Mouse (Mus musculus) lung, embryonic 15.5 days (tissue): ENCODE results near the gene Nek2. TPM values are rescaled to one million over a fixed set of nuclear protein-coding genes. Genes with fewer than 3 reads are reported as not detected.
A peak's percentile ranks its signal among the peaks of the same experiment; 100 is the strongest.

ENCODE experiments used
- ATAC-seq: fragments of 200-750 bp; cut with Nextera tagmentation; 2 replicates; pipeline ENCODE4 v1.8.0; 2017; ENCODE audit warnings: moderate number of reproducible peaks, borderline replicate concordance; ENCODE audit not compliant: low FRiP score, low TSS enrichment; ENCODE audit errors: extremely low read depth
- H3K27ac ChIP-seq: fragments of 300-500 bp; sonication (generic); 2 replicates; pipeline ENCODE4 v1.5.1; 2015; ENCODE audit warnings: moderate library complexity, mild to moderate bottlenecking, inconsistent platforms
- H3K27me3 ChIP-seq: fragments of 300-500 bp; sonication (generic); 2 replicates; pipeline ENCODE4 v1.6.1; 2015; ENCODE audit warnings: inconsistent platforms
- H3K36me3 ChIP-seq: fragments of 300-500 bp; sonication (generic); 2 replicates; pipeline ENCODE4 v1.6.1; 2015; ENCODE audit warnings: inconsistent platforms
- H3K4me1 ChIP-seq: fragments of 300-500 bp; sonication (generic); 2 replicates; pipeline ENCODE4 v1.6.1; 2015; ENCODE audit warnings: inconsistent platforms
- H3K4me2 ChIP-seq: fragments of 300-500 bp; sonication (generic); 2 replicates; pipeline ENCODE4 v1.6.1; 2015; ENCODE audit warnings: inconsistent platforms, mild to moderate bottlenecking, moderate library complexity
- H3K4me3 ChIP-seq: fragments of 300-500 bp; sonication (generic); 2 replicates; pipeline ENCODE4 v1.5.1; 2015; ENCODE audit warnings: mild to moderate bottlenecking, inconsistent platforms
- H3K9ac ChIP-seq: fragments of 300-500 bp; sonication (generic); 2 replicates; pipeline ENCODE4 v1.6.1; 2015; ENCODE audit warnings: inconsistent platforms
- H3K9me3 ChIP-seq: fragments of 300-500 bp; sonication (generic); 2 replicates; pipeline ENCODE4 v1.6.1; 2016; ENCODE audit warnings: inconsistent platforms
- WGBS: fragments of 180-500 bp; shearing (Covaris S2); methylation state at CpG from one replicate; pipeline ENCODE4 v1.1.7; 2015; 5-methylcytosine and 5-hydroxymethylcytosine counted together
- polyA plus RNA-seq: library from polyadenylated mRNA; unstranded; fragments of >200 nt; fragmentation: Nextera tagmentation; extraction: Ambion mirVana; gene quantifications from 2 replicates; pipeline ENCODE4 v1.2.1, GENCODE M21; 2015

Nek2 gene
- polyA plus RNA-seq, 1 experiment from 2014 or later: 53.9 TPM

- ATAC-seq: no peak
- H3K9me3 ChIP-seq: no peaks in the 10 kb centered on the region
- no peaks in the 10 kb centered on the region for H3K27me3 ChIP-seq
- no peak overlapping the region for H3K9ac ChIP-seq
- H3K4me3 ChIP-seq: no peak overlapping the region
- no peak overlapping the region for H3K4me2 ChIP-seq
- H3K27ac ChIP-seq: no peak overlapping the region
- WGBS: 79% methylated on average over 11 of the region's 11 CpGs
- H3K4me1 ChIP-seq: 0 out of 2 replicates have a peak, but pooled peaks cover 2% of the 10 kb centered on the region
- no peaks in the 10 kb centered on the region for H3K36me3 ChIP-seq
Measured at GRCm38 (mm10) chr1:191840774-191841565, 19.7 kb downstream of the Nek2 start.

GRCm38 (mm10) chr1:191842247-191842646, 21.0 kb downstream of the Nek2 start:
- Histone ChIP-seq H3K9ac (no peak overlapping the region), H3K9me3 (no peaks in the 10 kb centered on the region), H3K4me1 (0 out of 2 replicates have a peak, but pooled peaks cover 2% of the 10 kb centered on the region), H3K4me3 (no peak overlapping the region), H3K27ac (no peak overlapping the region), H3K27me3 (no peaks in the 10 kb centered on the region), H3K4me2 (no peak overlapping the region), H3K36me3 (no peaks in the 10 kb centered on the region)
- ATAC-seq: no peak
- WGBS: 82% methylated on average over 12 of the region's 12 CpGs

- Histone ChIP-seq H3K9me3 (no peaks in the 10 kb centered on the region), H3K4me1 (no peaks in the 10 kb centered on the region), H3K4me3 (no peak overlapping the region), H3K4me2 (no peak overlapping the region), H3K9ac (no peak overlapping the region), H3K36me3 (no peaks in the 10 kb centered on the region), H3K27me3 (no peaks in the 10 kb centered on the region), H3K27ac (no peak overlapping the region)
- 71% methylated on average over 5 of the region's 5 CpGs for WGBS
- no peak for ATAC-seq
Measured at GRCm38 (mm10) chr1:191846667-191847066, 25.4 kb downstream of the Nek2 start.

- ATAC-seq: no peak
- Histone ChIP-seq H3K4me3 (no peak overlapping the region), H3K27ac (no peak overlapping the region), H3K4me1 (no peaks in the 10 kb centered on the region), H3K27me3 (no peaks in the 10 kb centered on the region), H3K9ac (no peak overlapping the region), H3K36me3 (no peaks in the 10 kb centered on the region), H3K9me3 (no peaks in the 10 kb centered on the region), H3K4me2 (no peak overlapping the region)
- 57% methylated on average over 4 of the region's 4 CpGs for WGBS
Measured at GRCm38 (mm10) chr1:191849501-191849900, 28.3 kb downstream of the Nek2 start.

- ATAC-seq: no peak
- no peak overlapping the region for H3K9ac ChIP-seq
Measured at GRCm38 (mm10) chr1:191853442-191853841, 32.2 kb downstream of the Nek2 start.

GRCm38 (mm10) chr1:191854716-191855115, 33.5 kb downstream of the Nek2 start:
- no peaks in the 10 kb centered on the region for H3K4me1 ChIP-seq
- no peak for ATAC-seq
- WGBS: 72% methylated on average over 5 of the region's 5 CpGs
- no peak overlapping the region for H3K4me3 ChIP-seq
- H3K36me3 ChIP-seq: no peaks in the 10 kb centered on the region
- no peaks in the 10 kb centered on the region for H3K9me3 ChIP-seq
- H3K27ac ChIP-seq: no peak overlapping the region
- no peak overlapping the region for H3K4me2 ChIP-seq
- no peak overlapping the region for H3K9ac ChIP-seq
- no peaks in the 10 kb centered on the region for H3K27me3 ChIP-seq

More at GRCm38 (mm10) chr1:191853442-191853841, 32.2 kb downstream of the Nek2 start:
- Histone ChIP-seq H3K27me3 (no peaks in the 10 kb centered on the region), H3K4me1 (no peaks in the 10 kb centered on the region), H3K9me3 (no peaks in the 10 kb centered on the region), H3K27ac (no peak overlapping the region), H3K36me3 (no peaks in the 10 kb centered on the region), H3K4me3 (no peak overlapping the region), H3K4me2 (no peak overlapping the region)
- WGBS: 63% methylated on average over 9 of the region's 9 CpGs

- no peaks in the 10 kb centered on the region for H3K36me3 ChIP-seq
- no peak overlapping the region for H3K4me3 ChIP-seq
- 56% methylated on average over 10 of the region's 10 CpGs for WGBS
- ATAC-seq: peak; percentile 77; the same call in 1 of the 2 replicates
- no peak overlapping the region for H3K27ac ChIP-seq
- H3K4me1 ChIP-seq: no peaks in the 10 kb centered on the region
- no peaks in the 10 kb centered on the region for H3K27me3 ChIP-seq
- no peak overlapping the region for H3K4me2 ChIP-seq
- no peak overlapping the region for H3K9ac ChIP-seq
- H3K9me3 ChIP-seq: no peaks in the 10 kb centered on the region
Measured at GRCm38 (mm10) chr1:191855136-191855878, 34.1 kb downstream of the Nek2 start.

- H3K27ac ChIP-seq: no peak overlapping the region
- no peaks in the 10 kb centered on the region for H3K27me3 ChIP-seq
- no peak overlapping the region for H3K4me2 ChIP-seq
- no peak overlapping the region for H3K4me3 ChIP-seq
- H3K4me1 ChIP-seq: no peaks in the 10 kb centered on the region
- H3K9me3 ChIP-seq: no peaks in the 10 kb centered on the region
- ATAC-seq: no peak
- H3K9ac ChIP-seq: no peak overlapping the region
- H3K36me3 ChIP-seq: no peaks in the 10 kb centered on the region
- 69% methylated on average over 5 of the region's 5 CpGs for WGBS
Measured at GRCm38 (mm10) chr1:191856886-191857651, 35.8 kb downstream of the Nek2 start.

- Histone ChIP-seq H3K9ac (no peak overlapping the region), H3K4me1 (no peaks in the 10 kb centered on the region), H3K4me3 (no peak overlapping the region), H3K27me3 (no peaks in the 10 kb centered on the region), H3K27ac (no peak overlapping the region), H3K36me3 (no peaks in the 10 kb centered on the region), H3K4me2 (no peak overlapping the region), H3K9me3 (no peaks in the 10 kb centered on the region)
- no peak for ATAC-seq
Measured at GRCm38 (mm10) chr1:191858136-191858535, 36.9 kb downstream of the Nek2 start.

GRCm38 (mm10) chr1:191859847-191860246, 38.6 kb downstream of the Nek2 start:
- Histone ChIP-seq H3K27ac (no peak overlapping the region), H3K4me2 (no peak overlapping the region), H3K36me3 (no peaks in the 10 kb centered on the region), H3K27me3 (no peaks in the 10 kb centered on the region), H3K4me1 (no peaks in the 10 kb centered on the region), H3K9ac (no peak overlapping the region), H3K4me3 (no peak overlapping the region), H3K9me3 (no peaks in the 10 kb centered on the region)
- no peak for ATAC-seq
- 53% methylated on average over 3 of the region's 3 CpGs for WGBS

- H3K36me3 ChIP-seq: no peaks in the 10 kb centered on the region
- no peaks in the 10 kb centered on the region for H3K27me3 ChIP-seq
- no peak overlapping the region for H3K9ac ChIP-seq
- no peak overlapping the region for H3K27ac ChIP-seq
- ATAC-seq: no peak
- H3K9me3 ChIP-seq: no peaks in the 10 kb centered on the region
- no peak overlapping the region for H3K4me2 ChIP-seq
- WGBS: 61% methylated on average over 5 of the region's 5 CpGs
- H3K4me3 ChIP-seq: no peak overlapping the region
- H3K4me1 ChIP-seq: no peaks in the 10 kb centered on the region
Measured at GRCm38 (mm10) chr1:191861247-191861646, 40.0 kb downstream of the Nek2 start.
